Mouse (Mus musculus) spleen, adult 2 months (tissue): ENCODE measurements around the gene Zfhx3.

Experiments
- CTCF ChIP-seq: fragments of 200-500 bp; IDR thresholded peaks from 2 replicates; pipeline ENCODE4 v1.5.1; 2011; ENCODE audit warnings: mild to moderate bottlenecking, inconsistent platforms; ENCODE audit not compliant: insufficient read depth, insufficient read length, insufficient replicate concordance; ENCODE audit errors: extremely low read depth
- POLR2A ChIP-seq: fragments of 200-500 bp; IDR thresholded peaks from 2 replicates; pipeline ENCODE4 v1.6.1; 2011; ENCODE audit warnings: low read depth, low read length, inconsistent platforms

DNA sequence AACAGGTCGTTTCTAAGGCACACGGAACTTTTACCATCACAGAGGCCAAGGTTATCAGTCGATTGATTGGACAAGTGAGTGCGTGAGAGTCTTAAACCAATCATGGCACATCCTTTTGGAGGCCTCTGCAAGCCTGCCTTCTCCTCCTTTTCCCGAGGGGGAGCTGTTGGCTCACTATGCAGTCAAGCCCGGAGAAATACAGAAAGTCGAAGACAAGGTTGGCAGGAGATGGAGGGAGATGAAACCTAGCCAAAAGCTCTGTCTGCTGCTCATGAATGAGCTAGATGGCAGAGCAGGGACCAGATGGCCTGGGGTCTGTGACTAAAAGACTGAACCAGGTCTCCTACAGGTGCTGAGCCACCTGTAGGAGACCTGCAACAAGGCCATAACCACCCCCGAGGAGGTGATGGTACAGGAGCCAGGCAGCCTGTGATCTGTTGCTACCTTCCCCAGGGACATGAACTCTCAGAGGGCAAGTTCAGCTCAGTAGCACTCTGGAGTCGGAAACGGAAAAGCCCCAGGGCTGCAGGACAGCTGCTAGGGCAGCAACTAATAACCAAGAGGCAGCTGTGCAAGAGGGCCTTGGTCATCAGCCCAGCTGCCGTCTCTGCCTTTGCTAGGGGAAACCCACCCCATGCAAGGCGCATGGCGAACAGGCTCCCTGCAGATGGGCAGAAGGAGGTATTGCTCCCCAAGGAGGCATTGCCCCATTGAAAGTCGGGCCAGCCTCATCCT lies 848.3 kb downstream of the Zfhx3 start:
- no peak for TF ChIP-seq CTCF
- no peak for TF ChIP-seq POLR2A
